Mouse (Mus musculus): ENCODE results near the gene Myct1.

DNA sequence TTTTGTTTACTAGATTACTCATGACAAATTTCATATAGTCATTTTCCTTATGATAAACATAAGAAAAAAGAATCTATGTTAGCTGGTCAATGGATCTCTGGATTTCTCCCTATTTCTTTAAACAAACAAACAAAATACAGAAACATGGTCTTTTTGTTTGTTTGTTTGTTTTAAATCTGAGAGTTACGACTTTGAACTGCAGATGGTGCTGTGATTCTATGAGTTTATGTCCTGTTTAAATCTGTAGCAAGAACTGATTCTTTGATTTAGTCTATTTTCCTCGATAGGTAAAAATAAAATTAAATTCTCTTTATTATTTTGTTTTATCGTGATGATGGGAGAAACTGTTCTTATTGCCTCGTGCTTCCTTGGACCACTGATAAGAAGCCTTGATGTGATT, 43.7 kb downstream of the Myct1 start:
- TF ChIP-seq CTCF (IDR thresholded peaks at IDR 0.05; ENCODE audit: low read depth) (no peak), EP300 (IDR thresholded peaks at IDR 0.05; ENCODE audit: low read depth) (no peak)
